Mouse (Mus musculus): ENCODE results near the gene Ppm1a.
"Not testable (repeated sequence)": the region's sequence is repeated elsewhere in the genome, so short reads cannot be mapped to it uniquely, and the experiment has no call there.

DNA sequence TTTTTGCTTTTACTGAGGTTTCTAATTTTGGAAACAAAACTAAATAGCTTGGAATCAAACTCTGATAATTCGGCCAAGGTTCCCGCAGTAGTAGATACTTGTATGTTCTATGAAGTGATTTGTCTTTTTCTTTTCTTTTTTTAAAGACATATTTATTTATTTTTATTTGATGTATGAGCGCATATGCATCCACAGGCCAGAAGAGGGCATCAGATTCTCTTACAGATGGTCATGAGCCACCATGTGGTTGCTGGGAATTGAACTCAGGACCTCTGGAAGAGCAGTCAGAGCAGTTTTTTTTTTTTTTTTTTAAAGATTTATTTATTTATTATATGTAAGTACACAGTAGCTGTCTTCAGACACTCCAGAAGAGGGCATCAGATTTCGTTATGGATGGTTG is 25.5 kb downstream of the Ppm1a start:
- not testable (repeated sequence) for TF ChIP-seq POLR2A (IDR thresholded peaks at IDR 0.05; ENCODE audit: borderline replicate concordance, insufficient read depth, low read length); CTCF (IDR thresholded peaks at IDR 0.05; ENCODE audit: borderline replicate concordance, insufficient read depth, low read depth, low read length)
